Mouse (Mus musculus): ENCODE measurements around the gene Ppp1r3g.

DNA sequence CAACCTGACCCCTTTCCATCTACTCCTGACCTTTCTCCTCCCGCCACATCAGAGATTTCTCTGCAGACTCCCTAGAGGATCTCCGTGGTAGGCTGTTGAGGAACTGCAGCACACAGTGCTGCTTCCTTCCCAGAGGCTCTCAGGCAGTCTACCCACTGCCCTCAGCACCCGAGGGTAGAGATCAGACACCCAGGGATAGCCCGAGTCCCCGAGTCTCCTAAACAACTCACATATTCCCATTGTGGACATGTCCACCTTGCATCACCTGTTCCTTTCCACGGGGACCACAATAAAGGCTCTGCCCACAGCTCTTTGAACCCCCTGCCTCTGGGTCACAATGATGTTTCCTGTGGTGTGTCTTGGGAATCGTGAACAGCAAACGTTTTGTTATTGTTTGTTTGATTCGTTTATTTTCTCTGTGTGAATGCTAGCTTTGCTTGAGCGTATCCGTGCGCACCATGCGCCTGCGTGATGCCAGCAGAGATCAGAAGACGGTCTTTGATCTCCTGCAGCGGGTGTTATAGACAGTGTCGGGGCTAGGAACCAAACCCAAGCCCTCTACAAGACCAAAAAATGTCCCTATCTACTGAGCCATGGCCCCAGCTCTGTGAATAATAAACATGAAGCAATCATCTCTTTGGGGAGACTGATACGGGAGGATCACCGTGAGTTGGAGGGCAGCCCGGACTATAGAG, 11.8 kb upstream of the Ppp1r3g start:
- TF ChIP-seq TAL1 (IDR thresholded peaks at IDR 0.05; ENCODE audit: low read length), result no peak
- no peak for TF ChIP-seq GATA1 (IDR thresholded peaks at IDR 0.05; ENCODE audit: low read length)
